Mouse (Mus musculus): ENCODE results near the gene Ajap1. TPM values are rescaled to one million over a fixed set of nuclear protein-coding genes. Genes with fewer than 3 reads are reported as not detected.

Ajap1 gene
- polyA plus RNA-seq, 1 experiment: 2.3 TPM

DNA sequence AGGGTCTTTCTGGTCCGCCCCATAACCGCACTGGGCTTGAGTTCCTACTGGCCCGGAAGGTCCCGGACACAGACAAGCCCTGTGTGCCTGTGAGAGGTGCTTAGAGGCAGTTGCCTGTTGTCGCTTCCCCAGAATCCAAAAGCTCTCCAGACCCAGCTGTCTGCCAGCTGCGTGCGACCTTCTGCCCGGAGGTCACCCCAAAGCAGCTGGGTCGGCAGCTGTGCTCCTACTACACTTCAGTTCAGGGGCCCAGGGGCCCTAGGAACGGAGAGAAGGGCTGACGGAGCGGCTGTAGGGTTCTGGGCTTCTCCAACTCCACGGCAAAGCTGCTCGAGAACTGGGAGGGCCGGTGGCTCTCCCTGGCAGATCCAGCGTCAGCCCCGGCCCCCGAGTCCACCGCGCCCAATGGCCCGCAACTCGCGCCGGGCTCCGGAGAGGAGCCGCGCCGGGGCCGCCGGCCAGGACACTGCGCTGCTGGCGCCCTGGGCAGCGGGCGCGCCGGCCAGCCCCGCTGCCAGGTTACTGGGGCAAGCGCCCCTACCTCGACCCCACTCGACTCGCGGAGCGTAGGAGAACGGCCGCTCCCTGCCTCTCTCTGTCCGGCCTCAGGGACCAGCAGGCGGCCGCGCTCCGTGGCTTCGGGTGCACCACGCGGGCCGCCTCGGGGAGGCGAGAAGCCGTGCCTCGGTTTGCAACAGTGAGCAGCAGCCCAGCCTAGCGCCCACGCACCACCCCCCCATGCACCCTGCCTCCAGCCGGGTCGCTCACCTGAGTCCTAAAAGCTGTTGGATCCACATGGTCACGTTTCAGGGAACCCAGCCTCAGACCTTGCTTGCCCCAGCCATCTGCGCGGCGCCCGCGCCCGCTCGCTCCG, 1.0 kb downstream of the Ajap1 start:
- Histone ChIP-seq H3K27ac (ENCODE audit: control insufficient read depth, insufficient read depth, low read length) (no peak overlapping the region), H3K27me3 (ENCODE audit: control insufficient read depth, insufficient read depth, low read length) (peaks cover 2% of the 10 kb centered on the region; the same call in 1 of the 2 replicates), H3K36me3 (ENCODE audit: control insufficient read depth, insufficient read depth, low read length) (no peaks in the 10 kb centered on the region), H3K4me1 (replicated peaks; ENCODE audit: control insufficient read depth, insufficient read depth, low read length) (no peaks in the 10 kb centered on the region), H3K4me3 (ENCODE audit: control insufficient read depth, insufficient read depth, low read length) (0 out of 2 replicates have a peak overlapping the region, but pooled peaks have one; percentile 6)
- no peak for DNase-seq
- no peak for TF ChIP-seq CTCF (IDR thresholded peaks at IDR 0.05; ENCODE audit: borderline replicate concordance, control insufficient read depth, extremely low read depth, insufficient read depth, low read length, poor library complexity)
- no peak for TF ChIP-seq POLR2A (IDR thresholded peaks at IDR 0.05; ENCODE audit: control insufficient read depth, extremely low read depth, insufficient read depth, low read length, poor library complexity)
- WGBS: 9% methylated on average over 71 of the region's 71 CpGs

DNA sequence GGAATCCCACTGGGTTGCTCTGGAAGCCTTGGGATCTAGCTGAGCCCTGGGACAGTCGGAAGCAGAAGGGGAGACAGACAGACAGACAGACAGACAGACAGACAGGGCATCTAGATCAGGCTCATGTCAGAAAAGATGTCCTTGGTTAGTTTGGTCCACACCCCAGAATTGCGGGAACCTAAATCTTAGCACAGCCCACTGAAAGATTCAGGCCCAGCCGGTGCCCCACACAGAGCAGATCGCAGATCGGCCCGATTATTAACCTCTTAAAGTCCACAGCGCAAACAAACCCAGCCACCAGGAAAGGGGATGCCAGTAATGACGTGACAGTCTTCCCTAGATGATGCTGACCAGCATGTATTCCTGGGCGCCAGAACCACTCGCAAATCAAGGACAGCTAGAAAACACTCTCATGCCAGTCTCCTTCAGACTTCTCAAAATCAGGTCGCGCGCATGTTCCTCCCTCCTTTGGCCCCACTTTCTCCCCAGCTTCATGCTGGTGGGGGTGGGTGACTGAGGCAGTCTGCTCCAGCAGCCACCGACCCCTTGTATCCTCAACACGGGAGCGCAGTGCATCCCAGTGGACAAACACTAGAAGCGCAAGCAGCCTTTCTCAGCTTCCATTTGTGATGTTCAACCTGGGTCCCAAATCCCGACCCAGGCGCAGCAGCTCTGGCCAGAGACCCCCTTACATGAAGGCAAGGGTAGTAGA, 1.9 kb downstream of the Ajap1 start:
- Histone ChIP-seq H3K36me3 (ENCODE audit: control insufficient read depth, insufficient read depth, low read length) (no peaks in the 10 kb centered on the region), H3K27me3 (ENCODE audit: control insufficient read depth, insufficient read depth, low read length) (peaks cover 2% of the 10 kb centered on the region; the same call in 1 of the 2 replicates), H3K4me1 (replicated peaks; ENCODE audit: control insufficient read depth, insufficient read depth, low read length) (no peaks in the 10 kb centered on the region), H3K4me3 (ENCODE audit: control insufficient read depth, insufficient read depth, low read length) (no peak overlapping the region), H3K27ac (ENCODE audit: control insufficient read depth, insufficient read depth, low read length) (no peak overlapping the region)
- no peak for TF ChIP-seq CTCF (IDR thresholded peaks at IDR 0.05; ENCODE audit: borderline replicate concordance, control insufficient read depth, extremely low read depth, insufficient read depth, low read length, poor library complexity)
- TF ChIP-seq POLR2A (IDR thresholded peaks at IDR 0.05; ENCODE audit: control insufficient read depth, extremely low read depth, insufficient read depth, low read length, poor library complexity): no peak
- DNase-seq: no peak
- 9% methylated on average over 19 of the region's 19 CpGs for WGBS

DNA sequence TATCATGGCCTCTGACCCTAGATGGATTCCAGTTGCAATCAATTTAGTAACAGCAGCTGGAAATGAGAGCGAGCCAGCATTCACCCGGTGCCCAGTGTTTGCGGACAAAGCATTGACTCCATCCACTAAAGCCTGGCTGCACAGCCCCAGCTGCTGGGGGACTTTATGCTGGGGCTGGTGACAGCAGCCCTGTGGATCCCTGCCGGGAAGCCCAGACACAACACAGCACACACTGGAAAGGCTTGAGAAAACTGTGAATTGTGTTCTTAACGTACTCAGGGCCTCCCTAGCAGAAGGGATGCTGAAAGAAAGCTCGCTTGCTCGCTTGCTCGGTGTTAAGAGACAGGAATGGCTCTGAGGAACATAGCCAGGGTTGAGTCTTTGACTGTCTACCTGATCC, 3.5 kb downstream of the Ajap1 start:
- Histone ChIP-seq H3K36me3 (ENCODE audit: control insufficient read depth, insufficient read depth, low read length) (no peaks in the 10 kb centered on the region), H3K27ac (ENCODE audit: control insufficient read depth, insufficient read depth, low read length) (no peak overlapping the region), H3K27me3 (ENCODE audit: control insufficient read depth, insufficient read depth, low read length) (peaks cover 2% of the 10 kb centered on the region; the same call in 1 of the 2 replicates), H3K4me3 (ENCODE audit: control insufficient read depth, insufficient read depth, low read length) (no peak overlapping the region), H3K4me1 (replicated peaks; ENCODE audit: control insufficient read depth, insufficient read depth, low read length) (no peaks in the 10 kb centered on the region)
- TF ChIP-seq CTCF (IDR thresholded peaks at IDR 0.05; ENCODE audit: borderline replicate concordance, control insufficient read depth, extremely low read depth, insufficient read depth, low read length, poor library complexity) (no peak), POLR2A (IDR thresholded peaks at IDR 0.05; ENCODE audit: control insufficient read depth, extremely low read depth, insufficient read depth, low read length, poor library complexity) (no peak)
- WGBS: 45% methylated on average over 8 of the region's 8 CpGs
- DNase-seq: no peak

DNA sequence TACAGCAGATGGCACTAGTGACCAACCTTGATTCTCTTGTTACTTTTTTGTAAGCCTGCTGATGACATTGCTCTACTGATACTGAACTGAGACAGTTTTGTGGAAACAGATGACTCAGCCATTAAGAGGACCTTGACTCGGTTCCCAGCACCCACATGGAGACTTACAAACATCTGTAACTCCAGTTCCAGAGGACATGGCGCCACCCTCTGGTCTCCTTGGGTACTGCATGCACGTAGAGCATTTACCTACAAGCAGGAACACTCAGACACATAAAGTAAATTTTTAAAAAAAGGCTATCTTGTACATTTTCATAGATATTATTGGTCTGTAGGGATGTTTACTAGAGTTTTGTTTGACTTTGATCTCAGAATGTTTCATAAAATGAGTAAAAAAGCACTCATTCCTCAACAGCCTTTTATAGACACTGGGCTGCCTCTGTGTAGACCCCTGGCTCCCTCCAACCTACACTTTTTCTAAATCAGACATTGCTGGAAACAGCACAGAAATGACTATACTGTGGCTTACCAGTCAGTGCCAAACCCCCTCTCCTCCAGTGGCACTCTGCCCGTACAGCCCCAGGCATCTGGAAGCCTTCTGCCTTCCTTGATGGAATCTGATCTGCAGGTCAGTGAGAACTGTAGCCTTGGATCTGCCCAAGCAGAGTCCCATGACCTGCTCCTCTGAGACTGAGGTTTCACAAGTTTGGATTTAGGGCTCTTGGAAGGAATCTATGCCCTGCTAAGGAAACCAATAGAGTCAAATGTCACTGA, 8.9 kb downstream of the Ajap1 start:
- Histone ChIP-seq H3K36me3 (ENCODE audit: control insufficient read depth, insufficient read depth, low read length) (no peaks in the 10 kb centered on the region), H3K4me3 (ENCODE audit: control insufficient read depth, insufficient read depth, low read length) (no peak overlapping the region), H3K4me1 (replicated peaks; ENCODE audit: control insufficient read depth, insufficient read depth, low read length) (no peaks in the 10 kb centered on the region), H3K27me3 (ENCODE audit: control insufficient read depth, insufficient read depth, low read length) (no peaks in the 10 kb centered on the region), H3K27ac (ENCODE audit: control insufficient read depth, insufficient read depth, low read length) (no peak overlapping the region)
- 72% methylated on average over 4 of the region's 4 CpGs for WGBS
- DNase-seq: no peak
- TF ChIP-seq CTCF (IDR thresholded peaks at IDR 0.05; ENCODE audit: borderline replicate concordance, control insufficient read depth, extremely low read depth, insufficient read depth, low read length, poor library complexity) (no peak), POLR2A (IDR thresholded peaks at IDR 0.05; ENCODE audit: control insufficient read depth, extremely low read depth, insufficient read depth, low read length, poor library complexity) (no peak)

DNA sequence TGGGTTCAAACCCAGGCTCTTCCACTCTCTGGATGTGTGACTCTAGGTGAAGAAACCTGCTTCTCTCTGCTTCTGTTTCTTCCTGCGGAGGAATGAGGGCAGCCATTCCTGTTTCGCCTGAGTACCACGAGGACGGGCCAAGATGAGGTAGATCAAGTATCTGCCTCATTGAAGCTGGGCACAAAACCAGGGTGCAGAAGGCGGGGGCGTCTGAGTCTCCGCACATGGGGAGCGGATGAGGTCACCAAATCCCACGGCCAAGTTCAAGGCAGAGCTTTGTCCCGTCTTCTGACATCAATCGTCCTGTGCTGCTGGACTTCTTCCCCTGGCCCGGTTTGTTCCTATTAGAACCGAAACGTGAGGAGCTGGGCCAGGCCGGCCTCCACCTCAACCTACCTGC, 12.9 kb downstream of the Ajap1 start:
- no peaks in the 10 kb centered on the region for H3K27me3 ChIP-seq (ENCODE audit: control insufficient read depth, insufficient read depth, low read length)
- H3K27ac ChIP-seq (ENCODE audit: control insufficient read depth, insufficient read depth, low read length): no peak overlapping the region
- no peaks in the 10 kb centered on the region for H3K4me1 ChIP-seq (replicated peaks; ENCODE audit: control insufficient read depth, insufficient read depth, low read length)
- H3K36me3 ChIP-seq (ENCODE audit: control insufficient read depth, insufficient read depth, low read length): no peaks in the 10 kb centered on the region
- 90% methylated on average over 15 of the region's 15 CpGs for WGBS
- H3K4me3 ChIP-seq (ENCODE audit: control insufficient read depth, insufficient read depth, low read length): no peak overlapping the region
- no peak for TF ChIP-seq POLR2A (IDR thresholded peaks at IDR 0.05; ENCODE audit: control insufficient read depth, extremely low read depth, insufficient read depth, low read length, poor library complexity)
- TF ChIP-seq CTCF (IDR thresholded peaks at IDR 0.05; ENCODE audit: borderline replicate concordance, control insufficient read depth, extremely low read depth, insufficient read depth, low read length, poor library complexity): no peak
- DNase-seq: no peak

DNA sequence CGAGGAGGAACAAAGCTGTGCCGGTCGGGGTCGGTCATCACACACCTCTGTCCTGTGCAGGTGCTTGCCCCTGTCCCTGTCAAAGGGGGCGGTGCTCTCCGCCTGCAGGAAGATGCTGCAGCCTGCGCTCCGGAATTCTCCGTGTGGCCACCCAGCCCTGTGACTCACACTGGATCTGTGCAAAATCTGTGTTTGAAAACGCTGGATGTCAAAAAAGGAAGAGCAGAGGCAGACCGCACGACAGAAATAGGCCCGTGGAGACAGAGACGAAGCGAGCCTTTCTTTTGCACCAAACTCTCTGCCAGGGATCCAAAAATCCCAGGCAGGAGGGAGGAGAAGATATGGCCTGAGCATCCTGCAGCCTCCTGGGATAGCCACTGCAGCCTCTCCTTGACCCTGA, 22.7 kb downstream of the Ajap1 start:
- DNase-seq: no peak
- Histone ChIP-seq H3K27ac (ENCODE audit: control insufficient read depth, insufficient read depth, low read length) (no peak overlapping the region), H3K4me1 (replicated peaks; ENCODE audit: control insufficient read depth, insufficient read depth, low read length) (no peaks in the 10 kb centered on the region), H3K27me3 (ENCODE audit: control insufficient read depth, insufficient read depth, low read length) (no peaks in the 10 kb centered on the region), H3K36me3 (ENCODE audit: control insufficient read depth, insufficient read depth, low read length) (no peaks in the 10 kb centered on the region), H3K4me3 (ENCODE audit: control insufficient read depth, insufficient read depth, low read length) (no peak overlapping the region)
- 82% methylated on average over 15 of the region's 15 CpGs for WGBS
- TF ChIP-seq POLR2A (IDR thresholded peaks at IDR 0.05; ENCODE audit: control insufficient read depth, extremely low read depth, insufficient read depth, low read length, poor library complexity) (no peak), CTCF (IDR thresholded peaks at IDR 0.05; ENCODE audit: borderline replicate concordance, control insufficient read depth, extremely low read depth, insufficient read depth, low read length, poor library complexity) (no peak)
